Mouse (Mus musculus): ENCODE results near the gene Gm20532. TPM values are rescaled to one million over a fixed set of nuclear protein-coding genes. Genes with fewer than 3 reads are reported as not detected.

The Gm20532 gene
- polyA plus RNA-seq, 1 experiment from 2014 or later, result not detected

DNA sequence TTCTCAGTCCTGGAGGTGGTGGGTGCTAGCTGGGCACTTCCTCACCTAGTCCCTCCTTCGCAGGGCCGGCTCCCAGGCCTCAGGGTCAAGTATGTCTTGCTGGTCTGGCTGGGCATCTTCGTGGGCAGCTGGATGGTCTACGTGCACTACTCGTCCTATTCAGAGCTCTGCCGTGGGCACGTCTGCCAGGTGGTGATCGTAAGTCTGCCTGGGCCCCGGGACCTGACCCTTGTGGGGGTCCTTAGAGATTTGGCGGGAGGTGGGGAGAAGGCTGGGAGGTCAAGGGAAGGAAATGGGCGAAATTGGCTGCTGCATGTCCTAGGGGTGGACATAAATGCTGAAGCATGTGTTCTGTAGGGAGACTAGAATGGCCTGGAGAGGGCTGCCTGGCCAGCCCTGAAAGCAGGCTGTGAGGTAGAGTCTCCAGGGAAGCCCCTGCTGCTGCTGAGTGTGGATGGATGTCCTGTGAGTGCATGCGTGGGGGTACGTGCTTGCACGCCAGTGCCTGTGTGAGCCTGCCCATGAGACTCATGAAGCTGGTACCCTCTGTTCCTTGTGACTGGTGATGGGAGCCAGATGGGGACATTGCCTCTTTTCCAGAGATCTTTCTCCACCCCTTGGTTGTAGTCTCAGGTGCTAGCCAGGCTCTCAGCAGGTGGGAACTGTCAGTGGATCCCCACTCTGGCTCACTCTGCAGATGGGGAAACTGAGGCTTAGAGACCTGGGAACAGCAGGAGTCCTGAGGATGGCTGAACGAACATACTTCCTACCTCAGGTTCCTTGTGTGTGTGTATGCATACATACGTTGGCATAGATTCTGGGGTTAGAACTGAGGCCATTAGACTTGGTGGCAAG is 46.3 kb downstream of the Gm20532 start:
- H3K4me3 ChIP-seq, result no peak overlapping the region
- WGBS, result 77% methylated on average over 16 of the region's 16 CpGs
- H3K9ac ChIP-seq, result peak overlapping the region; percentile 28
- peaks cover 50% of the 10 kb centered on the region for H3K36me3 ChIP-seq
- no peaks in the 10 kb centered on the region for H3K27me3 ChIP-seq
- no peak for ATAC-seq (ENCODE audit: low FRiP score)
- H3K9me3 ChIP-seq (replicated peaks), result no peaks in the 10 kb centered on the region
- peak overlapping the region; percentile 13; the same call in 1 of the 2 replicates for H3K4me2 ChIP-seq (replicated peaks)
- peaks cover 48% of the 10 kb centered on the region for H3K4me1 ChIP-seq
- no peak overlapping the region for H3K27ac ChIP-seq

DNA sequence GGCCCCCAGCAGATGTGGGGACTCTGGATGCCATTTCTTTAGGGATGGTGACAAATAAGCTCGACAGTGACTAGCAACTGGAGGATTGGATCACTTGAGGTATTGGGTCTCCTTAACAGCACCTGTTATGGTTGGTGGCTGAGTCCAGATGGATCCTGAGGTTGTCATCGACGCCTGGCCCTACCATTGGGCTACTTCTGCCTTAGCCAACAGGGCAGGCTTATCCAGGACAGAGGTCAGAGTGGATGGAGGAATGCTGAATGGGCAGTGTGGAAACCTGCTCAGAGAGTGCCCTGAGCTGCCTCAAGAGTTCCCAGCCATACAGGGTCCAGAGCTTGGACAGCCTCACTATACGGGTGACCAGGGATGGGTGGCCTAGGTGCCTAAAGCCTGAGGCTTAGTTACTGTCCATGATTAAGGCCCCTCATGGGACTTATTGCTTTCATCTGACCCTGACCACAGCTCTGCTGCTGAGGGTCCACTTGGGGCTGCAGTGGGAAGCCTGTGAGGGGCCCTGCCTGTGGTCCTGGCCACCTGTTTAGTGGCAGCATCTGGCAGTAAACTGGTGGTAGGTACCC is 47.6 kb downstream of the Gm20532 start:
- no peak overlapping the region for H3K4me3 ChIP-seq
- H3K4me1 ChIP-seq, result peaks cover 57% of the 10 kb centered on the region
- no peaks in the 10 kb centered on the region for H3K9me3 ChIP-seq (replicated peaks)
- no peaks in the 10 kb centered on the region for H3K27me3 ChIP-seq
- H3K9ac ChIP-seq, result no peak overlapping the region
- WGBS, result 75% methylated on average over 4 of the region's 4 CpGs
- H3K4me2 ChIP-seq (replicated peaks), result no peak overlapping the region
- ATAC-seq (ENCODE audit: low FRiP score), result no peak
- H3K36me3 ChIP-seq, result peaks cover 58% of the 10 kb centered on the region
- H3K27ac ChIP-seq, result no peak overlapping the region

DNA sequence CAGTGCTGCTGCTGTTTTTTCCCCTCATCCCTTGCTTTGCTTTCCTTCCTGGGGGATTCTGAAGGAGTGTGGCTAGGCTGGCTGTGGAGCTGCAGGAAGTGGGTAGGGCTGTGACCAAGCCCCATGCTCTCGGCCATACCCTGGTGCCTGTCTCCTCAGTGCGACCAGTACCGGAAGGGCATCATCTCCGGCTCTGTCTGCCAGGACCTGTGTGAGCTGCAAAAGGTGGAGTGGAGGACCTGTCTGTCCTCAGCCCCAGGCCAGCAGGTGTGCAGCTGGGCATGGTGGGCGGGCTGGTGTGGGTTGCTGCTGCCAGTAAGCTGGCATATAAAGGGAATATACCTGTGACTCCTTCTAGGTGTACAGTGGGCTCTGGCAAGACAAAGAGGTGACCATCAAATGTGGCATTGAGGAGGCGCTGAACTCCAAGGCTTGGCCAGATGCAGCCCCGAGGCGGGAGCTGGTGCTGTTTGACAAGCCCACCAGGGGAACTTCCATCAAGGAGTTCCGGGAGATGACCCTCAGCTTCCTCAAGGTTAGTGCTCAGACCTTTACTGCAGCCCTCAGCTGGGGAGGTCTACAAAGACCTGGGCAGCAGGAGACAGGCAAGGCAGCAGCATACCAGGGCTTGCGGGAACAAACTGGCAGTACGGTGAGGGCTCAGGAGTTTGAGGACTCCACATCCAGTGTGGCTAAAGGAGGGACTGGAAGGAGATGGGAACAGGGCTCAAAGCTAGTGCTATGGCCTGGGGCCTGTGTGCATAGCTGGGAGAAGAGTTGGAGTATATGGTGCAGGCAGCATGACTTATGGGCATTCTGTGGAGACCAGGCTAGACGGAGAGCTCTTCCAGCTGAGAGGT is 48.4 kb downstream of the Gm20532 start:
- 0 out of 2 replicates have a peak overlapping the region, but pooled peaks have one; percentile 30 for H3K27ac ChIP-seq
- H3K4me3 ChIP-seq, result no peak overlapping the region
- WGBS, result 68% methylated on average over 12 of the region's 12 CpGs
- H3K9me3 ChIP-seq (replicated peaks), result no peaks in the 10 kb centered on the region
- H3K4me1 ChIP-seq, result peaks cover 51% of the 10 kb centered on the region
- no peak overlapping the region for H3K9ac ChIP-seq
- H3K4me2 ChIP-seq (replicated peaks), result no peak overlapping the region
- H3K36me3 ChIP-seq, result peaks cover 58% of the 10 kb centered on the region
- no peak for ATAC-seq (ENCODE audit: low FRiP score)
- H3K27me3 ChIP-seq, result no peaks in the 10 kb centered on the region

DNA sequence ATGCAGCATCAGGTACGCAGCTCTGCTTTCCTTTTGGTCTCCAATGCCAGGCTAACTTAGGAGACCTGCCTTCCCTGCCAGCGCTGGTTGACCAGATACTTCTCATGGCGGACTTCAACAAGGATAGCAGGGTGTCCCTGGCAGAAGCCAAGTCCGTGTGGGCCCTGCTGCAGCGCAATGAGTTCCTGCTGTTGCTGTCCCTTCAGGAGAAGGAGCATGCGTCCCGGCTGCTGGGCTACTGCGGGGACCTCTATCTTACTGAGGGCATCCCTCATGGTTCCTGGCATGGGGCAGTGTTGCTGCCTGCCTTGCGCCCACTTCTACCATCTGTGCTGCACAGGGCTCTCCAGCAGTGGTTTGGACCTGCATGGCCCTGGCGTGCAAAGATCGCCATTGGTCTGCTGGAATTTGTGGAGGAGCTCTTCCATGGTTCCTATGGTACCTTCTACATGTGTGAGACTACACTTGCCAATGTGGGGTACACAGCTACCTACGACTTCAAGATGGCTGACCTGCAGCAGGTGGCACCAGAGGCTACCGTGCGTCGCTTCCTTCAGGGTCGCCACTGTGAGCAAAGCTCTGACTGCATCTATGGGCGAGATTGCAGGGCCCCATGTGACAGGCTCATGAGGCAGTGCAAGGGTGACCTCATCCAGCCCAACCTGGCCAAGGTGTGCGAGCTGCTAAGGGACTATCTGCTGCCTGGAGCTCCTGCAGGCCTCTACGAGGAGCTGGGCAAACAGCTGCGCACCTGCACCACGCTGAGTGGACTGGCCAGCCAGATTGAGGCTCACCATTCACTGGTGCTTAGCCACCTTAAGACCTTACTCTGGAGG is 49.3 kb downstream of the Gm20532 start:
- Histone ChIP-seq H3K4me3 (no peak overlapping the region), H3K9ac (no peak overlapping the region), H3K27ac (no peak overlapping the region), H3K4me1 (peaks cover 47% of the 10 kb centered on the region), H3K4me2 (replicated peaks) (no peak overlapping the region), H3K9me3 (replicated peaks) (no peaks in the 10 kb centered on the region), H3K36me3 (peaks cover 57% of the 10 kb centered on the region), H3K27me3 (no peaks in the 10 kb centered on the region)
- ATAC-seq (ENCODE audit: low FRiP score), result no peak
- 71% methylated on average over 21 of the region's 21 CpGs for WGBS

DNA sequence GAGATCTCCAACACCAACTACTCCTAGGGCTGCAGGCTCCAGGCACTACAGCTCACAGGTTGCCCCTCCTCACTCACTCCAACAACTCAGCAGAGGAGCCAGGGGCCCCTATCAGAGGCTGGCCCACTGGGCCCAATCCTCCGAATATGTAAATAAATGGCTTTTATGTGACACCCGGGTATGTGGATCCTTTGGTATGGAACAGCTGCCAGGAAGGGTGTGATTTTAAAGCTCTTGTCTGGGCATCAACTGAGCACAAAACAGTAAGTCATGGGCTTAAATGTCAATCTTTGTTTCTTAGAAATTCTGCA is 49.8 kb downstream of the Gm20532 start:
- Histone ChIP-seq H3K27me3 (no peaks in the 10 kb centered on the region), H3K9ac (no peak overlapping the region), H3K36me3 (peaks cover 54% of the 10 kb centered on the region), H3K4me1 (peaks cover 44% of the 10 kb centered on the region), H3K9me3 (replicated peaks) (no peaks in the 10 kb centered on the region), H3K4me3 (no peak overlapping the region), H3K27ac (no peak overlapping the region), H3K4me2 (replicated peaks) (no peak overlapping the region)
- no peak for ATAC-seq (ENCODE audit: low FRiP score)
- WGBS, result 70% methylated on average over 2 of the region's 2 CpGs

DNA sequence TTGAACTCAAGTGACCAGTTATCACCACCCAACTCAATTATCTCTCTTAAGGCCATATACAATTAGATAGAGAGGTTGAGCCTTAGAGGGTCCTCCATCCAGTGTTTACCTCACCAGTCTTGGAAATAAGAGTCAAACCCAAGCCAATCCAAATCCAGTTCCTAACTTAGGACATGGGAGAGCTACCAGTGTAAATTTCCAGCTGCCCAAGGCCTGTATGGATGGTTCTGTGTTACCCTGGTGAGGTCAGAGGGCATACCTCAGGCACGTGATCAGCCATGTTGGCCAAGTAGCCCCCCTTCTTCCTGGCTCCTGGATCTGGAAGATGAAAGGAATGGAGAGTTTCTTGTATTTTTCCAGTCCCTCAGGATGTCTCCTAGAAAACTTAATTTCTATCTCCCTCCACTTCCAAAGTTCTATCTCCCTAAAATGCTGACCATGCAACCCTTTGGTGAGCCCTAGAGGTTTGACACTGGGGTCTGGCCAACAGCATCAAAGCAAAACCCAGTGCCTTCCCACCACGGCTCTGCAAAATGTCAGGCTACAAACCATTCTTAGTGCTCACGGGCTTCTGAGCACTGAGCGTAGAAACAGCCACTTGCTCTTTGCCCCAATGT is 51.0 kb downstream of the Gm20532 start:
- 80% methylated on average over 4 of the region's 4 CpGs for WGBS
- Histone ChIP-seq H3K4me2 (replicated peaks) (no peak overlapping the region), H3K27me3 (no peaks in the 10 kb centered on the region), H3K9me3 (replicated peaks) (no peaks in the 10 kb centered on the region), H3K9ac (no peak overlapping the region), H3K4me1 (peaks cover 39% of the 10 kb centered on the region), H3K4me3 (no peak overlapping the region), H3K36me3 (peaks cover 46% of the 10 kb centered on the region), H3K27ac (no peak overlapping the region)
- no peak for ATAC-seq (ENCODE audit: low FRiP score)

DNA sequence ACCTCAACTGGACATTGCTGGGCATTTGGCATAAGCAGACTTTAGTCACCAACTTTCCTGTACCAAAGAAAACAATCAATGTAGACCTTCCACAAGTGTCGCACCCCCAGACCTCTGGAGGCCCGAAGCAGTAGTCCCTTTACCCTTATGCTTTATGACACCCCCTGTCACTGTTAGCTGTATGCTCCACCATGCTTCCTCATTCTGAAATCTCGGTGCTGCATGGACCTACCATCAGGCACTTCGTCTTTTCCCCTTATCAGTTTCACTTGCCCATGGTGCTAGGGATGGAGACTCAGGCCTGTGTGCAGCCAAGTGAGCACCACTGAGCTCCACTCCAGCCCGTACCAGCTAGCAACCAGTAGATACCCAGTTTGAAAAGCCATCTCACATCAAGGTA is 51.6 kb downstream of the Gm20532 start:
- peak overlapping the region; percentile 97; the same call in 1 of the 2 replicates for H3K9ac ChIP-seq
- H3K27me3 ChIP-seq, result no peaks in the 10 kb centered on the region
- peak overlapping the region; percentile 92; the same call in 1 of the 2 replicates for H3K4me3 ChIP-seq
- WGBS, result 89% methylated on average over 5 of the region's 5 CpGs
- H3K36me3 ChIP-seq, result peaks cover 46% of the 10 kb centered on the region
- H3K4me1 ChIP-seq, result peaks cover 33% of the 10 kb centered on the region
- peak overlapping the region; percentile 85 for H3K4me2 ChIP-seq (replicated peaks)
- H3K27ac ChIP-seq, result 0 out of 2 replicates have a peak overlapping the region, but pooled peaks have one; percentile 0
- H3K9me3 ChIP-seq (replicated peaks), result no peaks in the 10 kb centered on the region
- ATAC-seq (ENCODE audit: low FRiP score), result no peak

DNA sequence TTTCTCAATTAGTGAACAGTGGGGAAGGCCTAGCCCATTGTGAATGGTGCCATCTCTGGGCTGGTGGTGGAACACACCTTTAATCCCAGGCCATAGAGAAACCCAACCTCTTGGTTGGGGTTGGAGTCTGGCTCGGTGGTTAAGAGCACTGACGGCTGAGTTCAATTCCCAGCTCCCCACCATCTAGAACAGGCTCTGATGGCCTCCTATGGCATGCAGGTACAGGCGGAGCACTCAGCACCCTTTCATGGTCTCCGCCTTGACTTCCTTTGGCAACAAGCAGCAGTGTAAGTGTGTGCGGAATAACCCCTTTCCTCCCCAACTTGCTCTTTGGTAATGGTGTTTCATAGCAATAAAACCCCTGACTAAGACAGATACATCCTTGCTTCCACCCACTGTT is 52.1 kb downstream of the Gm20532 start:
- Histone ChIP-seq H3K4me2 (replicated peaks) (peak overlapping the region; percentile 85), H3K36me3 (peaks cover 46% of the 10 kb centered on the region), H3K9ac (peak overlapping the region; percentile 97), H3K27me3 (no peaks in the 10 kb centered on the region), H3K4me1 (peaks cover 32% of the 10 kb centered on the region), H3K4me3 (peak overlapping the region; percentile 92), H3K27ac (0 out of 2 replicates have a peak overlapping the region, but pooled peaks have one; percentile 0), H3K9me3 (replicated peaks) (no peaks in the 10 kb centered on the region)
- no peak for ATAC-seq (ENCODE audit: low FRiP score)
- 75% methylated on average over 5 of the region's 5 CpGs for WGBS

DNA sequence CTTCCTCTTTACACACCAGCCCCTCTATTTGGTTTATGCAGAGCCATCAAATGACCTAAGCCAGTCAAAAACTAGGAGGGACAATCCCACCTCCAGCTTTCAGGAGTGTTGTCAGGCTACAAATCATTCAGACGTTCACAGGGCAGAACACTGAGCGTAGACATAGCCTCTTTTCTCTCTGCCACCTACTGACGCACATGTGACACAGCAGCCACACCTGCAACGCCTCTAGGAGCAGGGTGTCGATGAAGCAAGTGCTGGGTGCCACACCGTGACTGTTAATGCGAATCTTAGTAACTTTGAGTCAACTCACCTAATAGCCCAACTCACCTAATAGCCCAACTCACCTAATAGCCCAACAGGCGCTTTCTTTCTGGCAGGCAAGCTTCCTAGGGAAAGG is 52.6 kb downstream of the Gm20532 start:
- no peaks in the 10 kb centered on the region for H3K9me3 ChIP-seq (replicated peaks)
- peak overlapping the region; percentile 0; the same call in 1 of the 2 replicates for H3K27ac ChIP-seq
- WGBS, result 10% methylated on average over 8 of the region's 8 CpGs
- peak overlapping the region; percentile 97 for H3K9ac ChIP-seq
- H3K27me3 ChIP-seq, result no peaks in the 10 kb centered on the region
- peaks cover 44% of the 10 kb centered on the region for H3K36me3 ChIP-seq
- H3K4me2 ChIP-seq (replicated peaks), result peak overlapping the region; percentile 85
- peak overlapping the region; percentile 92 for H3K4me3 ChIP-seq
- ATAC-seq (ENCODE audit: low FRiP score), result no peak
- peaks cover 32% of the 10 kb centered on the region for H3K4me1 ChIP-seq

DNA sequence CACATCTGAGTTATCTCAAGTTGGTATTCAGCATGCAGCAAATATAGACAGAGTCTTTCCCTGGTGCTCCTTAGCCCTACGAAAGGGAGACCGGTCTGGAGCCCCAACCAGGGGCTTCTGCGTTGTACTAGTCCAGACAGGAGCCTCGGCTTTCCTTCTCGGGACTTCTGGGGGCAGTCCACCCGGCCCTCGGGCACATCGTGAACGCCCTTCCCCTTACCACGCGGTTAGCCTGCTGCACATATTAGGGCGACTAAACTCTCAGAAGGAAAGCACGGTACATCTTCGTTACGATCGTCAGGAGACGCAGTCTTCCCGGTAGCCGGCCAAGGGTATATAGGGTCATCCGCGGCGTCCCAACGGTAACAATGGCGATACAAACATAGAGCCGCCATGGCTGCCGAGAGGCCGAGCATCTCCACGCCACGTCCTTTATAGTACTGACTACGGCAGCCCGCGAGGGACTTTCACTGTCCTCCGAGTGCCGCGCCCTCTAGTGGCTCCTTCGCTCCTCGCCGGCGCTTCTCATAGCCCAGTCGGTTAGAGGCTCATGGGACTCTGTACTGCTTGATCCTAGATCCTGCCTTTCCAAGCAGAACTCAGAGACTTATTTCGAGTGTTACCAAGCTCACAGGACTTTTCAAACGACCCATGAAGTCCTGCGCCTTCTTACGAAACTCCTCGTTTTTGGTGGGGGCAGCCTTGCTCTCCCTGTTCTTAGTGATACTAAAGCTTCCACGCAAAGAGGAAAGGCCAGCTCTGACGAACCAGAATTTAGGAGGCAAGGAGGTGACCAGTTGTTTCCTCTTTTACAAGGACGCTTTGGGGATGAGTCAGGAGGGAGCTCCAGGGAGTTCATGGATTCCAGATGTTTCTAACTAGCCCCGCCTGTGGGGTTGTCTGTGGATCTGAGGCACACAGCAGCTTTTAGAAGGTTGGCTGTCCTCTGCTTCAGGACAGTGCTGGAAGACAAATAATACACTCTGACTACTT is 53.7 kb downstream of the Gm20532 start:
- Histone ChIP-seq H3K36me3 (peaks cover 33% of the 10 kb centered on the region), H3K4me2 (replicated peaks) (peak overlapping the region; percentile 85), H3K9ac (peak overlapping the region; percentile 97), H3K9me3 (replicated peaks) (no peaks in the 10 kb centered on the region), H3K27me3 (no peaks in the 10 kb centered on the region), H3K4me1 (peaks cover 25% of the 10 kb centered on the region), H3K4me3 (peak overlapping the region; percentile 92), H3K27ac (peak overlapping the region; percentile 76)
- WGBS, result 4% methylated on average over 49 of the region's 49 CpGs
- peak; percentile 85 for ATAC-seq (ENCODE audit: low FRiP score)

Data from hindbrain, embryonic 12.5 days (tissue).